14 mouse cellular contexts compared by ENCODE assay signal in the genomic region with DNA sequence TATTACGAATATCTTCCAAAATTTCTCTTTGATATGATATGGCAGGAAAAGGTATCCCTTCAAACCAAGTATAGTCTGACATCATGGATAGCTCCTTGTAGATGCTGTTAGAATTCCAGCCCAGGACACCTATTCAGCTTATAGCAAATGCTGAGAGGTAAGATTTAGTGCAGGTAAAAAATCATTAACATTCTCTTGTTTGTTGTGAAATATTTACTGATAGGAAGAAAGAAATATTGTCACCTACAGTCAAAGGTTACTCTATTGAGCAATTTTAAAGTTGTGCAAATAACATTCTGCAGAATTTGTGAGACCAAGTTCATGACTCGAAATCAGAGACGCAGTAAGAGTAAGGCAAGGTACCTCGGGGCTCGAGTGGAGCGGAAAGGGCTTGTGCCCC. TPM values are rescaled to one million over a fixed set of nuclear protein-coding genes. Genes with fewer than 3 reads are reported as not detected.
"Had no signal": no experiment of that assay in that cellular context is flagged by ENCODE, and none has a peak within 500 bp of the region (broad histone marks: within the 10 kb centered on the region; RNA-seq: fewer than 3 reads in every experiment).

Gene Sult2a4 (minus strand): TSS at position 101 of the 400 bp plus-strand sequence.

RNA-seq across cellular contexts. Expression of gene Sult2a4, which starts in this region (rescaled TPM):
- total RNA-seq: neutrophil, adult 5-6 weeks had no signal
- polyA plus RNA-seq: neural tube, embryonic 13.5 days; neural tube, embryonic 14.5 days; neural tube, embryonic 15.5 days; small intestine, adult 2 months; spleen, adult 2 months; stomach, embryonic 14.5 days; stomach, embryonic 15.5 days; stomach, embryonic 16.5 days; stomach, postnatal 0 days; testis, adult 2 months; thymus, adult 2 months; thymus, postnatal 0 days; urinary bladder, adult 2 months had no signal
